Mouse (Mus musculus) brown adipose tissue, adult 24 weeks (tissue): ENCODE results near the gene Nup133. TPM values are rescaled to one million over a fixed set of nuclear protein-coding genes. Genes with fewer than 3 reads are reported as not detected.

Source experiments
- H3K27ac ChIP-seq: fragments of 200-500 bp; replicated peaks from 2 replicates; pipeline ENCODE4 v1.5.1; 2012; ENCODE audit warnings: low read depth, mild to moderate bottlenecking, low read length
- H3K4me1 ChIP-seq: fragments of 200-500 bp; 2 replicates; pipeline ENCODE4 v1.6.1; 2012; ENCODE audit warnings: low read length, mixed read lengths; ENCODE audit not compliant: control insufficient read depth, insufficient read depth, insufficient read length
- H3K4me3 ChIP-seq: fragments of 200-500 bp; 2 replicates; pipeline ENCODE4 v1.5.1; 2012; ENCODE audit warnings: low read depth, mild to moderate bottlenecking, low read length, moderate library complexity; ENCODE audit not compliant: insufficient read depth
- polyA plus RNA-seq: library from polyadenylated mRNA; stranded (reverse); fragments of >200 nt; gene quantifications from 2 replicates; pipeline ENCODE4 v1.2.4, GENCODE M21; 2012; ENCODE audit not compliant: missing spikeins, insufficient read depth, insufficient read length

Nup133 gene
- polyA plus RNA-seq, 1 experiment = 5.9 TPM

- no peak overlapping the region for H3K27ac ChIP-seq
- no peaks in the 10 kb centered on the region for H3K4me1 ChIP-seq
Observed at GRCm38 (mm10) chr8:123902653-123903052, 46.4 kb downstream of the Nup133 start.

DNA sequence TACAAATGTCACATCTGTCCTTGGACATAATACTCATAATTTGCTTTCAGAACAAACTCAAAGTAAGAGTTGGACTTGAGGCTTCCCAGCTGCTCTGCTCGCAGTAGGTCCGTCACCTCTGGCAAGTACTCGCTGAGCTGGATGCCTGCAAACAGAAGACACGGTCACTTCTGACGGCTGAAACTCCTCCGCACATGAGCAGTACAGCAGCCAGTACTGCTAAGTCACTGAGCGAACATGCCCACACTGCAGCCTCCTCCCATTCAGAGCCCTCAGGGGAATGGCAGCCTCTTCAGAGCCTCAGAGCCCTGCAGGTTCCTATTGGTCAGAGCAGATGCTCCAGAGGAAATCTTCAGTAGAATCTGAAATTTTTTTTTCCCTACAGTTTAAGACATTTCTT is 49.7 kb downstream of the Nup133 start:
- no peak overlapping the region for H3K27ac ChIP-seq
- H3K4me1 ChIP-seq = no peaks in the 10 kb centered on the region
- H3K4me3 ChIP-seq = no peak overlapping the region

More at GRCm38 (mm10) chr8:123902653-123903052, 46.4 kb downstream of the Nup133 start:
- no peak overlapping the region for H3K4me3 ChIP-seq

DNA sequence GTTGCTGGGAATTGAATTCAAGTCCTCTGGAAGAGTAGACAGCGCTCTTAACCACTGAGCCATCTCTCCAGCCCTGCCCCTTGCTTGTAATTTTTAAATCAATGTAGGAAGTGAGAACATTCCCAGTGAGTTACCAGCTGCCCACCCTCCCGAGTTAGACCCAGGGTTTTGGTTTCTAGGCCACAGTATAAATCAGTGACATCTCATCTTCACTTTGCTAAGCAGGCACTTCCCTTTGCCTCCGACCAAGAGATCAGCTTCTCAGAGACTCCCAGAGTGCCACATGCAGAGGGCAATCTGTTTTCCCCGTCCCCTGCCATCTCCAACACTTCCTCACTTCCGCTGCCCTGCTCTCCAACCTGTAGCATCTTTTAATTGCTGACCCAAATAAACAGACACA is 50.5 kb downstream of the Nup133 start:
- Histone ChIP-seq H3K4me3 (no peak overlapping the region), H3K27ac (no peak overlapping the region)

GRCm38 (mm10) chr8:123896774-123897173 is 52.3 kb downstream of the Nup133 start:
- H3K4me1 ChIP-seq = no peaks in the 10 kb centered on the region
- H3K27ac ChIP-seq = no peak overlapping the region
- no peak overlapping the region for H3K4me3 ChIP-seq

More for the DNA sequence above, 50.5 kb downstream of the Nup133 start:
- no peaks in the 10 kb centered on the region for H3K4me1 ChIP-seq

- no peak overlapping the region for H3K4me3 ChIP-seq
- no peak overlapping the region for H3K27ac ChIP-seq
- H3K4me1 ChIP-seq = no peaks in the 10 kb centered on the region
Observed at GRCm38 (mm10) chr8:123896366-123896761, 52.7 kb downstream of the Nup133 start.

GRCm38 (mm10) chr8:123895680-123896365 is 53.2 kb downstream of the Nup133 start:
- H3K4me1 ChIP-seq = no peaks in the 10 kb centered on the region
- H3K4me3 ChIP-seq = no peak overlapping the region
- no peak overlapping the region for H3K27ac ChIP-seq

DNA sequence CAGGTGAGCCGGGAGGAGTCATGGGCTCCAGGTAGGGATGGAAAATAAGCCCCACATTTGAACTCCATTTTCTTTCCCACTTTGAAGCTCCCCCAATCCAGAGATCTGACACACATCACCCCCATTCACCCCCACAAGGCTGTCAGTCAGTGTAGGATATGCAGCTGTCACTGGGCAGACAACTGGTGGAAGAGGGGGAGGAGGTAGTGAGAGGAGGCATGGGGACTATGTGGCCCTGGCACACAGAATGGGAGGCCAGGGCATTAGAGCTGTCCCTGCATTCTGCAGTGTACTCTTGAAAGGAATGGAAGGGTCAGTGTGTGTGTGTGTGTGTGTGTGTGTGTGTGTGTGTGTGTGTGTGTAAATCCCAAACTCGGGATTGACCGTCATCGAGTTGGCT is 53.8 kb downstream of the Nup133 start:
- H3K4me1 ChIP-seq = no peaks in the 10 kb centered on the region
- H3K4me3 ChIP-seq = no peak overlapping the region
- H3K27ac ChIP-seq = no peak overlapping the region

GRCm38 (mm10) chr8:123894502-123895097 is 54.5 kb downstream of the Nup133 start, which contains the start of gene Acta1:
TSS of gene Acta1 (minus strand) at chr8:123894751.
- Histone ChIP-seq H3K27ac (no peak within 1 kb of the TSS), H3K4me3 (no peak within 1 kb of the TSS; the same call in 1 of the 2 replicates), H3K4me1 (no peaks in the 10 kb centered on the region)

- no peak overlapping the region for H3K27ac ChIP-seq
- H3K4me1 ChIP-seq = no peaks in the 10 kb centered on the region
- H3K4me3 ChIP-seq = no peak overlapping the region
Observed at GRCm38 (mm10) chr8:123893413-123893812, 55.7 kb downstream of the Nup133 start.

GRCm38 (mm10) chr8:123892586-123893155 is 56.4 kb downstream of the Nup133 start:
- Histone ChIP-seq H3K4me1 (no peaks in the 10 kb centered on the region), H3K4me3 (no peak overlapping the region), H3K27ac (no peak overlapping the region)

GRCm38 (mm10) chr8:123891883-123892585 is 57.0 kb downstream of the Nup133 start:
- H3K27ac ChIP-seq = no peak overlapping the region
- no peak overlapping the region for H3K4me3 ChIP-seq
- H3K4me1 ChIP-seq = no peaks in the 10 kb centered on the region

DNA sequence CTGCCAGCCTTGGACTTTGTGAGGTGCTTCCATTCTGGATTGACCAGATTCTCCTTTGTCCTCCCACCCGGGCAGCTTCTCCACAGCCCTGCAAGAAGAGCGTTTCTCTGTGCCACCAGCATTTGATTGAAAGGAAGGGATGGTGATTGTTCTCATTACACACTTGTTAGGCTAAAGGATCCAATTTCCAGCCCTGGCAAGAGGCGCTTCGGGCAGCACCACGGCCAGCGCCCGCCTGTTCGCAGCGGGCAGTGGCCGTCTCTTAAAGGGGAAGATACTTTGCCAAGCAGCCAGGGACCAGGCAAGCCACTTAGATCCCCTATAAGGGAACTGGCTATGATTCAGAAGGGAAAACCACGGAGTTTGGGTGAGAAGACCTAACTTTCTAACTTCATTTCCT is 57.8 kb downstream of the Nup133 start:
- Histone ChIP-seq H3K27ac (no peak overlapping the region), H3K4me1 (no peaks in the 10 kb centered on the region), H3K4me3 (no peak overlapping the region)

GRCm38 (mm10) chr8:123889797-123890196 is 59.3 kb downstream of the Nup133 start:
- H3K27ac ChIP-seq = no peak overlapping the region
- H3K4me1 ChIP-seq = no peaks in the 10 kb centered on the region
- no peak overlapping the region for H3K4me3 ChIP-seq

DNA sequence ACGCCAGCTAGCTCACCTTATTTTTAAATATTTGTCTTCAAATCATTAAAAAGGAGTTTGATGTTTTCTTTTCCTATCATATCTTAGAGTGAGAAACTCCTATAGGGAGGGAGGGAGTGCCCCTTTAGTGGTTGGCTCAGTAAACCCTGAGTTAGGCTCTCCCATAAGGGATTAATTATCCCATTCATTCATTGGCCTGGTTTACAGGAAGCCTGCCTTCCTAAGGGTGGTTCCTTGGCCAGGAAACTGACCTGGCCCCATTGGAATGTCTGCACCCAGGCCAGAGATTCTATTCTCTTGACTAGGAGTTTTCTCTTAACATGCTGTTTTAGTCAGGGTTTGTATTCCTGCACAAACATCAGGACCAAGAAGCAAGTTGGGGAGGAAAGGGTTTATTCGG is 61.1 kb downstream of the Nup133 start:
- Histone ChIP-seq H3K4me1 (no peaks in the 10 kb centered on the region), H3K27ac (no peak overlapping the region), H3K4me3 (no peak overlapping the region)

GRCm38 (mm10) chr8:123887163-123887562 is 61.9 kb downstream of the Nup133 start:
- no peak overlapping the region for H3K4me3 ChIP-seq
- H3K27ac ChIP-seq = no peak overlapping the region
- no peaks in the 10 kb centered on the region for H3K4me1 ChIP-seq
